Mouse (Mus musculus) myocyte (in vitro differentiated cells): ENCODE measurements at regions not wholly inside any gene's neighbourhood (a gene's known extent, or its start where the extent isn't known, plus 50 kb on each side); places are given as distances from the start of the nearest gene placed in this dataset.

ENCODE experiments used
- H3K27me3 ChIP-seq: one replicate; pipeline ENCODE4 v1.6.1; 2011; ENCODE audit not compliant: control insufficient read depth, insufficient read depth, insufficient read length
- H3K36me3 ChIP-seq: one replicate; pipeline ENCODE4 v1.6.1; 2011; ENCODE audit not compliant: control insufficient read depth, insufficient read depth
- H3K4me2 ChIP-seq: one replicate; pipeline ENCODE4 v1.6.1; 2011; ENCODE audit warnings: low read depth, control low read depth
- H3K4me3 ChIP-seq: one replicate; pipeline ENCODE4 v1.5.1; 2011; ENCODE audit warnings: mild to moderate bottlenecking, control low read depth, moderate library complexity
- H3K79me2 ChIP-seq: one replicate; pipeline ENCODE4 v1.6.1; 2011; ENCODE audit not compliant: control insufficient read depth, insufficient read depth
- H3ac ChIP-seq: one replicate; pipeline ENCODE4 v1.6.1; 2011; ENCODE audit not compliant: control insufficient read depth, insufficient read length
- CEBPB ChIP-seq: IDR thresholded peaks from 2 replicates; pipeline ENCODE4 v1.6.1; 2011; ENCODE audit warnings: mild to moderate bottlenecking, moderate library complexity; ENCODE audit not compliant: poor library complexity, insufficient read depth, severe bottlenecking
- E2F4 ChIP-seq: IDR thresholded peaks from one replicate; pipeline ENCODE4 v1.6.1; 2011; ENCODE audit warnings: mild to moderate bottlenecking, control low read depth, moderate library complexity; ENCODE audit not compliant: insufficient read depth
- MAX ChIP-seq: IDR thresholded peaks from one replicate; pipeline ENCODE4 v1.6.1; 2011; ENCODE audit warnings: low read depth, mild to moderate bottlenecking, control low read depth
- MYOD1 ChIP-seq, 3 experiments: IDR thresholded peaks; one replicate each; pipeline ENCODE4 v1.6.1; 2011; ENCODE audit warnings: control low read depth in 2 of 3, low read depth in 2 of 3, mild to moderate bottlenecking in 2 of 3, moderate library complexity in 1 of 3; ENCODE audit not compliant: insufficient read length in 2 of 3, control insufficient read depth in 1 of 3
- MYOG ChIP-seq, 3 experiments: IDR thresholded peaks; one replicate each; pipeline ENCODE4 v1.6.1; 2011; ENCODE audit warnings: control low read depth in 2 of 3, low read depth in 2 of 3, mild to moderate bottlenecking in 2 of 3; ENCODE audit not compliant: insufficient read length in 2 of 3, control insufficient read depth in 1 of 3, insufficient read depth in 1 of 3
- POLR2A ChIP-seq: IDR thresholded peaks from one replicate; pipeline ENCODE4 v1.6.1; 2011; ENCODE audit warnings: low read depth, mild to moderate bottlenecking, control low read depth, moderate library complexity; ENCODE audit not compliant: insufficient read length
- POLR2AphosphoS2 ChIP-seq: IDR thresholded peaks from one replicate; pipeline ENCODE4 v1.6.1; 2011; ENCODE audit warnings: low read depth, control low read depth; ENCODE audit not compliant: insufficient read length
- REST ChIP-seq: IDR thresholded peaks from one replicate; pipeline ENCODE4 v1.6.1; 2011; ENCODE audit warnings: mild to moderate bottlenecking, control low read depth, moderate library complexity; ENCODE audit not compliant: insufficient read depth, insufficient read length
- SRF ChIP-seq: IDR thresholded peaks from one replicate; pipeline ENCODE4 v1.6.1; 2011; ENCODE audit warnings: low read depth; ENCODE audit not compliant: control insufficient read depth, insufficient read length
- TCF12 ChIP-seq: IDR thresholded peaks from one replicate; pipeline ENCODE4 v1.6.1; 2011; ENCODE audit warnings: mild to moderate bottlenecking, control low read depth; ENCODE audit not compliant: poor library complexity, insufficient read depth, severe bottlenecking
- TCF3 ChIP-seq: IDR thresholded peaks from one replicate; pipeline ENCODE4 v1.6.1; 2011; ENCODE audit warnings: low read depth, control low read depth; ENCODE audit not compliant: insufficient read length
- USF1 ChIP-seq: IDR thresholded peaks from one replicate; pipeline ENCODE4 v1.6.1; 2011; ENCODE audit warnings: low read depth, mild to moderate bottlenecking, control low read depth, moderate library complexity

GRCm38 (mm10) chr8:26441268-26442030, 322.1 kb downstream of the Gm45692 start:
- Histone ChIP-seq H3ac (no peak overlapping the region), H3K4me2 (no peak overlapping the region), H3K4me3 (no peak overlapping the region), H3K79me2 (no peaks in the 10 kb centered on the region), H3K27me3 (no peaks in the 10 kb centered on the region), H3K36me3 (no peaks in the 10 kb centered on the region)
- no peak for TF ChIP-seq USF1
- no peak for TF ChIP-seq E2F4
- no peak for TF ChIP-seq SRF
- no peak for TF ChIP-seq MYOD1 (IDR thresholded peaks at IDR 0.05; ENCODE audit: control insufficient read depth in 1 of 3, insufficient read length in 2 of 3, low read depth in 2 of 3)
- TF ChIP-seq POLR2A: no peak
- no peak for TF ChIP-seq POLR2AphosphoS2
- TF ChIP-seq TCF3: no peak
- no peak for TF ChIP-seq CEBPB
- no peak for TF ChIP-seq MAX
- no peak for TF ChIP-seq TCF12
- no peak for TF ChIP-seq REST
- TF ChIP-seq MYOG (IDR thresholded peaks at IDR 0.05; ENCODE audit: control insufficient read depth in 1 of 3, insufficient read depth in 1 of 3, insufficient read length in 2 of 3, low read depth in 2 of 3): no peak

GRCm38 (mm10) chr8:26443041-26443440, 323.7 kb downstream of the Gm45692 start:
- Histone ChIP-seq H3K4me2 (no peak overlapping the region), H3K27me3 (no peaks in the 10 kb centered on the region), H3K36me3 (no peaks in the 10 kb centered on the region), H3K4me3 (no peak overlapping the region), H3K79me2 (no peaks in the 10 kb centered on the region), H3ac (no peak overlapping the region)
- TF ChIP-seq TCF12: no peak
- no peak for TF ChIP-seq MYOG (IDR thresholded peaks at IDR 0.05; ENCODE audit: control insufficient read depth in 1 of 3, insufficient read depth in 1 of 3, insufficient read length in 2 of 3, low read depth in 2 of 3)
- TF ChIP-seq REST: no peak
- TF ChIP-seq MYOD1 (IDR thresholded peaks at IDR 0.05; ENCODE audit: control insufficient read depth in 1 of 3, insufficient read length in 2 of 3, low read depth in 2 of 3): no peak
- TF ChIP-seq CEBPB: no peak
- TF ChIP-seq POLR2A: no peak
- no peak for TF ChIP-seq E2F4
- no peak for TF ChIP-seq SRF
- no peak for TF ChIP-seq USF1
- TF ChIP-seq TCF3: no peak
- no peak for TF ChIP-seq MAX
- TF ChIP-seq POLR2AphosphoS2: no peak

GRCm38 (mm10) chr8:26443735-26444134, 324.4 kb downstream of the Gm45692 start:
- Histone ChIP-seq H3K79me2 (no peaks in the 10 kb centered on the region), H3K4me3 (no peak overlapping the region), H3K4me2 (no peak overlapping the region), H3ac (no peak overlapping the region), H3K27me3 (no peaks in the 10 kb centered on the region), H3K36me3 (no peaks in the 10 kb centered on the region)
- no peak for TF ChIP-seq USF1

GRCm38 (mm10) chr8:26445991-26446390, 326.7 kb downstream of the Gm45692 start:
- H3K79me2 ChIP-seq: no peaks in the 10 kb centered on the region
- H3K4me2 ChIP-seq: no peak overlapping the region
- no peaks in the 10 kb centered on the region for H3K36me3 ChIP-seq
- H3ac ChIP-seq: no peak overlapping the region
- no peaks in the 10 kb centered on the region for H3K27me3 ChIP-seq
- no peak for TF ChIP-seq REST
- TF ChIP-seq MYOD1 (IDR thresholded peaks at IDR 0.05; ENCODE audit: control insufficient read depth in 1 of 3, insufficient read length in 2 of 3, low read depth in 2 of 3): no peak
- TF ChIP-seq E2F4: no peak
- TF ChIP-seq POLR2AphosphoS2: no peak
- TF ChIP-seq TCF3: no peak
- no peak for TF ChIP-seq CEBPB
- TF ChIP-seq TCF12: no peak
- TF ChIP-seq MAX: no peak
- no peak for TF ChIP-seq SRF
- no peak for TF ChIP-seq USF1
- no peak for TF ChIP-seq POLR2A
- TF ChIP-seq MYOG (IDR thresholded peaks at IDR 0.05; ENCODE audit: control insufficient read depth in 1 of 3, insufficient read depth in 1 of 3, insufficient read length in 2 of 3, low read depth in 2 of 3): no peak
- no peak overlapping the region for H3K4me3 ChIP-seq
